Mouse (Mus musculus) B cell, adult 2 months (primary cell): ENCODE measurements around the gene Atox1.
A peak's percentile ranks its signal among the peaks of the same experiment; 100 is the strongest.
"Not testable (repeated sequence)": the region's sequence is repeated elsewhere in the genome, so short reads cannot be mapped to it uniquely, and the experiment has no call there.

ENCODE experiments used
- DNase-seq, 2 experiments: peaks; one replicate each; pipeline ENCODE4 v3.0.0; 2022

Atox1 gene

DNA sequence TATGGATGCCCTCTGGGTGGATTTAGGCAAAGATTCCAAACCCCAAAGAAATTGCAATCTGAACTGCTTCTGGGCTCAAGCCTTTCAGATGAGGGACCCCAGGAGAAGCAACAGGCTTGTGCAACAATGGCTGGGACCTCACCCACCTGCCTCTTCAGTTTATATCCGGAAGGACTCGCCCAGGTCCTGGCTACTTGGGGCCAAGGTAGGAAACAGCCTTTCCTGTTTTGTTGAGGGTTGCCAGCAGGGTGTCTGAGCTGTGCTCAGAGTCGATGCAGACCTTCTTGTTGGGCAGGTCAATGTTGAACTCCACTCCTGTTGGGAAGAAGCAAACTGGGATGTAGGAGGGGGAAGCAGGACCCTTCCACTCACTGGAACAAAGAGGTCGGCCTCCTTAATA, 10.7 kb downstream of the Atox1 start:
- no peak for DNase-seq

DNA sequence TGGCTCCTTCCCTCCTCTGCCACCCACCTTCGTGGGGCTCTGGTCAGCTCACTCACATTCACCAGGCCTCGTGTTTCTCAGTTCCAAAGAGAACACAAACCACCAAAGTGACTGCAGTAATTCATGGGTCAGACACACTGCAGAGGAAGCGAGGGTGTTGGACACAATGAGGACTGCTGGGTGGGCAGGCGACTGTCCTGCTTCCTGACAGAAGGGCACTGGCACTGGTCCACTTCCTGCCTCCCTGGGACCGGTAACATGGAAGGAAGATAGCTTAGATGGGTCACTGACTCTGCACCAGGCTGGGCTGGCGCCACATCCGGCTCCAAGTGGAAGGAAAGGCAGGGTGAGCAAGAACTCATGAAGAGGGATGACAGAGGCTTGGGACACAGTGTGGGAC, 11.5 kb downstream of the Atox1 start:
- DNase-seq: no peak

DNA sequence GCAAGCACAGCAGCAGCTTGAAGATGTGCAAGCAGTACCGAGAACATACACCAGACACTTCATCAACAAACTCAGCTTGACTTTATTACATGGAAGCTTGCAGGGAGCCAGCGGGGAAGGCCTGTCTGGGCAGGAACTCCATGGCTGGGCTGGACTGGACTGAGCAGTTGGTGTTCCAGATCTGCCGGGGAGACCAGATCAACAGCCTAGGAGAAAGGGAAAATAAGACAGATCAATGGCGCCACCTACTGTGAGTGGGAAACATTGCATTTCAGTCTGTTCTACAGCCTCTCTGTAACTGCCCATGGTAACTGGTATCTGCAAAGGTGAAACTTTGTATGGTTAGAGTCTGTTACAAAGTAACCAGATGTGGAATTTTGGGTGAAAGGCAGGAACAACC, 14.5 kb downstream of the Atox1 start:
- DNase-seq: peak; percentile 70 to 71

DNA sequence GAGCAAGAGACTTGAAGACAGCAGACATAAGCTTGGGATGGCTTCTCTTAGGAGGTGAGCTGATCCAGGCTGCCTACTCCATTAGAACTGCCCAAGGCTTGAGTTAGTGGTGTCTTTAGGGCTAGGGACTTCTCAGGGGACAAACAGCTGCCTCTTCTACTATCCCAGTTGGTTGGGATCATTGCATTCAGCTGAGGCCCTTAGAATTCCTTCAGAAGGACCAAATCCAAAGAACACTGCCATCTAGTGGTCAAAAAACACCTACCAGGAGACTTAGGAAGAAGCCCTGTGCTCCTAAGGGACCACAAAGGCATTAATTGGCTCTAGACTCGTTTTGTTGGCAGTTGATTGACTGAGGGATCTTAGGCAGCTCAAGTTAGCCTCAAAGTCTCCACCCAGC, 16.3 kb downstream of the Atox1 start:
- peak; percentile 24 to 25 for DNase-seq

DNA sequence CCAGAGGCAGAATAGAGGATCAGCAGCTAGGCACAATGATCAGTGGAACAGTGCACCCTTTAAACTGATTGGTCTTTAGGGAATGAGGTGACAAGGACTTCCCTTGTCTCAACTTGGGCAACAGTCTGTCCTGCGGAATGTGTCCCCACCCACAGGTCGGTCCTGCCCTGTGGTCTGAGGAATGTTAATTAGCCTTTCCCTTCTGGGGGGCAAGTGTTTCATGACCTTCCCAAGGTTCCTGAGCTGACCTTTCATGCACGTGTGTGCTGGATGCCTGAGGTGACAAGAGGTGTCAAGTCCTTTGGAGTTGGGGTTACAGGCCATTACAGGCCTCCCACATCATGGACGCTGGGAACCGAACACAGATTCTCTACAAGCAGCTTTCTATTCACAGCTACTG, 21.3 kb downstream of the Atox1 start:
- DNase-seq: no peak

DNA sequence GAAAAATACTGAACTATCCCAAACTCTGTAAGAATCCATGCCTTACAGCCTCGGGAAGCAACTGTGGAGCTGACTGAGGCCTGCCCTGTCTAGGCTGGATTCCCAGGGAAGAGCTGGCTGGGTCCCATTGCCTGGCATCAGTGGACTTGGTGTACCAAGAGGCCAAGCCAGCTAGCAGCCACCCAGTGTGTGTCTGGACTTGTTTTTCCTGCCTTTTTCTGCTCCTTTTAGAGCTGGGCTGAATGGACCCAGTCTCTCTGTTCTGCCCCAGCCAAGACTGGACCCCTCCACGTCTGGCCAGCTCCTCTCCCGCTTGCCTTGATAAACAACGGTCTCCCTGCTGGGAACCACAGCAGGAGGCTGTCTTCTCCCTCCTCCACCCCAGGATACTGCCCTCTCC, 23.0 kb downstream of the Atox1 start:
- no peak for DNase-seq

DNA sequence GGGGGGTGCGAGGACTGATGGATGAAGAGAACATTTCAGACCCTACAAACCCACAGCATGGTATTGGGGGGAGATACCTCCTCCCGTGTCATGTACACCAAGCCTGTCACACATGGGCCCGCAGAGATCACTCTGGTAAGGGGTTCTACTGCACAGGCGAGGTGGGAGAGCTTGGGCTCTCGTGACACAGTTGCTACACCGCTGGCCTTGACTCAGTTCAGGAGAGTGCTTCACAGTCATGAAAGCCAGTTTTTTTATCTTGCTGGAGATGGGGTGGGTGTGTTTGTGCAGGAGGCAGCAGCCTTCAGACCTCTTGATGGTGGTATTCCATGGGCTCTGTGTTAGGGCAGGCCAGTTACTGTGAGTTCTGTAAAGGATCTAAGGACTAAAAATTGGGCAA, 24.9 kb downstream of the Atox1 start:
- DNase-seq: no peak

DNA sequence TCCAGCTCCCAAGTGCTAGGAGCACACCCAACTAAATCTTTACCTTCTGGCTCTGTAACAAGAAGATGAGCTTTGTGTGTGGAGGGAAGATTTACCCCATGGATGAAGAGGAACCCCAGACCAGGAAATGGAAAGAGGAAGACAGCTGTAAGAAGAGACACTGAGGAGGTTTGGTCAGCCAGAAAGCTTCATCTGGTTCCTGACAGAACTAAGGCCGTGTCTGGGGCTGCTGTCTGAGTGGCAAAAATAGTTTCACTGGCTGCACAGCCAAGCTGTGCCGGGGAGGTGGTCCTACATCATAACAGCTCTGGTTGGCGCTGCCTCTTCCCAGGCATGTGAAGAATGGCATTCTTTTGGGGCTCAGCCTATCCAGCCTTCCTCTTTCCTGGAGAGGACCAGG, 28.1 kb downstream of the Atox1 start:
- DNase-seq: no peak

DNA sequence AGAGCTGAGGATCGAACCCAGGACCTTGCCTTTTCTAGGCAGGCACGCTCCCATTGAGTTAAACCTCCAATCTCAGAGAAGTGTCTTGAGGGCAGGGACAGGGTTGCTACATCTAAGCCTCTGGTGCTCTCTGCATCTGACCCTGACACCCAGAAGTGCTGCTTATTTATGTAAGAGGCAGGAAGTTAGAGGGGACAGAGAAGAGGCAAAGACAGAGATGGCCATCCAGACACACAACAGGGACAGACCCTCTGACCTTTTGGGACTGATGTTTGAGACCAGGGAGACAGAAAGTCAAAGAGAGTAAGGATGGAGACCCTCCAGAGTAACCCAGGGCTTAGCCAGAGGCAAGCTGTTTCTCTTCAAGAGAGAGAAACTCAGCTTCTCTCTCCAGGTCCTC, 31.1 kb downstream of the Atox1 start:
- DNase-seq: no peak

DNA sequence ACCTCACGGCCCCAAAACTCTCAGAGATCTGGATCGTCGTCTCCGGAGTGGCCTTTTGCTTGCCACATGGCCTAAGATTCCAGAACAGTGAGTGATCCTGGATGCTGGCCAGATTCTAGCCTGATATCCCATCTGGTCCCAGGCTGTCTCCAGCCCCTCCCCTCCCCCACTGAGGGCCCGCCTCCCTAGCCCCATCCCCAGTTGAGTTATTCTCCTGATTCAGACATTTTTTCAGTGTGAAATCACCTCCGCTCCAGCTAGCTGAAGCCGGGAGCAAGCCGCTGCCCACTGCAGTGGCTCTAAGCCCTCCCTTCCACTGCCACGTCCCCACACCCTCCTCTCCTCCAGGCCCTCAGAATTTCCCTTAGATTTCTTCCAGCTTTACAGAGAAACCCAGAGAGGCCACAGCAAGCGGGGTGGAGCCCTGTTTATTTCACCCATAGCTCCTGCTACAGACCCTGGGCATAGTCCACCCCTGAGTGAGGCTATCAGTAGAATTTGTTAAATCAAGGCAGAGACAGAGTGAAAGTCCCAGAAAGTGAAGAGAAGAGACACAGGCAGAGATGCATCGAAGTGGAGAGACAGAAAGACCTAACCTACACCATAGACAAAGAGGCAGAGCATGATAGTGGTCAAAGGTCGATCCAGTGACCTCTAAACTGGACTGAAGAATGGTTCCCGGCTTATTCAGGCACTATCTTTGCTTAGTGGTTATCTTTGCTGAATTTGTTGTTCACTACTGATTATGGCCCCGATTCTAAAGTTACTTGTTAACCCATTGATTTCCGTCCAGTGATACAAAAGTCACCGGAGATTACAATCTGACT, 32.6 kb downstream of the Atox1 start:
- no peak for DNase-seq

DNA sequence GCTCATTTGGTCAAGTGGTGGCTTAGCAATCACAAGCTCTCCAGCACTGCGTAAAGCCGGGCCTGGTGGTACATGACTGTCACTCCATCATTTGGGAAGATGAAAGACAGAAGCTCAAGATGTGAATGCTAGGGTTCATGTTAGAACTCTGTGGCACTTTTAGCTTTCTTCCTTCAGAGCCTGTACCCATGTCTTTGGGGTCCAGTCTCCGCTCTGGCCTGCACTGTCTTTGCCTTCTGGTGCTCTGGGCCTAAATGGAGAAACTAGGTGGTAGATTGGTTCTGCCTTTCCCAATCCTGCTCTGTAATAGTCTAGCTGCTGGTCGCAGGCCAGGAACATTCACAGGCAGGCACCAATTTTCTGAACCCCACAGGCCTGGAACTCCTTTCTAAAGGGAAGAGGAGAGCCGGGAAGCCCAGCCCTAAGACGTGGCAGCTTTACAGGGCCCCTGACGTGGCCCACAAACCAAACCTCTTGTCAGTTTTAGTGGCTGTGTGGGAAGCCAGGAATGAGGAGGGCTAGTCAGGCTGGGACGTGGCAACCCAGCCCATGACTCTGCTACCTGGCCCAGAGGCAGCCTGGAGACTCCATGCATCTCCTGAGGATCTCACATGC, 36.2 kb downstream of the Atox1 start:
- no peak for DNase-seq

DNA sequence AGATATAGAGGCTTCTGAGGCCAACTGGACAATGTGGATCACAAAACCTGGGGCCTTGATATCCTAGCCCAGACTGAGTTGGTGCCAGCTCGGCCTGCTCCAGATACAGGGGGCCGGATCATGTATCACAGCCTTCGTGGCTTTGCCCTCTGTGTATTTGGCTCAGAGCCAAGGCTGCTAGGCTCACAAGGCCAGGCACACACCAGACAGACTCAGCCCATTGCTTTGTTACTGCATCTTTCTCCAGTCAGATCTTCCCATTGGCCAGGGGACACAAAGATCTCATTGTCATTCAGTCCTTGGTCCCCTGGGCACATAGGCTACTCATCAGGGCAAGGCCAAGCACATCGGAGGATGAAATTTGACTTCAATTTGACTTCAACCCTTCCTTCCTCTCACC, 37.3 kb downstream of the Atox1 start:
- DNase-seq: no peak

DNA sequence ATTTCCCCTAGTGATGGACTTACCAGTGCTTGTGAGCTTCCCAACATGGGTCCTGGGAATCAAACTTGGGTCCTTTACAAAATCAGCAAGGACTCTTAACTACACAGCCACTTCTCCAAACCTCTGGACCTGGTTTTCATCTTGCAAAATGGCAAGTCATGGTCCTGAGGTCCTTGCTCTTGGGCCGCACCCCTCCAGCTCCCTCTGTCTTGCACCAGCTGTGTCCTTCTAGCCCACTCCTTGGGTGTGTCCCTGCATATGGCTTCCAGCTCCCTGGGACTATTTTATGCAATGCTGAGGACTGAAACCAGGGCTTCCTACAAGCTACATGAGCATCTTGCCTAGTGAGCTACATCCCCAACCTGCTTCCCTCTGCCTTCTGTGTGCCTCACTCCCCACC, 38.1 kb downstream of the Atox1 start, which contains the start of gene Sparc:
Gene Sparc (minus strand): TSS at position 206 of the 400 bp plus-strand sequence.
- DNase-seq: no peak

DNA sequence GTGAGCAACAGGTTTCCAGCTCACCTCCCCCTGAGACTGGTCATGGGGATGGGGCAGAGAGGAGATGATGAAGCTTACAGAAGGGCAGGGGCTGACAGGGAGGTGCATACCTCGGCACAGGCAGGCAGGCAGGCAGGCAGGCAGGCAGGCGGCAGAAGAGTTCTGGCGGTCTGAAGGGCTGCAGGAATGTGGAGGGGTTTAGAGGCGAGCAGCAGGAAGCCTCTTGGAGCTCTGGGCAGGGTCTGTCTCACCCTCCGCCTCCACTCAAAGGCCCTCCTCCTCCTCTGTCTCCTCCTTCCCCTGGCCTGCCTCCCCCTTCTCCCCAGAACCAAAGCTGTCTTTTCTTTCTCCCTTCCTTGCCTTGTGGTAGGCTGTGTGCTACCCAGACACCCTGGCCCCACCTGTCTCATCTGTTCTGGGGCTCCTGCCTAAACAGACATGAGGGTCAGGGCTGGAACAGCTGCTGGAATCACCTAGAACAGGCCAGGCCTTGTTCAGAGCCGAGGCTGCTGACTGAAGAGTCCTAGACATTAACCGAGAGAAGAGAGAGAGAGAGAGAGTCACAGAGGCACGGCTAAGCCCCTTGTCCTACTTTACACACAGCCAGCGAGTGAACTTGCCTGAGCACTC, 41.2 kb downstream of the Atox1 start:
- DNase-seq: no peak

DNA sequence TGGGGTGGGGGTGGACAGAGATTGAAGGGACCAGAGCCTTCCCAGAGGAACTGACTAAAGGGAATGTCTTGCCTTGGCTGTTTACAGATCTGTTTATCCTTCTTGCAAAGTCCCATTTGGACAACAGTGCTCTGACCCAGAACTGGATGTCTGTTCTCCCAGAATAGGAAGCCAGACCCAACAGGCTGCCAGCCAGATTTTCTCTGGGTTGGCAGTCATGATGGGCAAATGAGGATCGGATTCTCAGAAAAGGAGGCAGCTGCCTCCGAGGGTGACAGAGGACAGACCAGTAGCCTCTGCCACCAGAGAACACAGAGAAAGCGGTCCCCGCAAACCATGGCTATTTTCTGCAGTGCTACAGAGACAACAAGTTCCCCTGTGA, 41.8 kb downstream of the Atox1 start:
- no peak for DNase-seq

DNA sequence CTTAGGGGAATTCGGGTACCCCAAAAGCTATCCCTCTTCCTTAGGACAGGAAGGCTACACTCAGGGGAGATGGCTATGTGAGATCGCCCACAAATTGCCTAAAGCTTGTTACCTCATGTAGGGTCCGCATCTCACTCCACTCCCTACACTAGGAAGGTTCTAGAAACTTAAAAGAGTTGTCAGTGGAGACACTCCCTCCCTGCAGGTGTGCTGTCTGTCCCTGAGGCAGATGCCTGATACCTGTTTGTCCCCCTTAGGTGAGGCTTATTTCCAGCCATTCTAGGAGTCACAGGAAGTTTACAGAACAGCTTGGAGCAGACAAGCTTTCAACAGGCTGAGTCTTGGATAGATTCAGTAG, 42.4 kb downstream of the Atox1 start:
- DNase-seq: no peak

DNA sequence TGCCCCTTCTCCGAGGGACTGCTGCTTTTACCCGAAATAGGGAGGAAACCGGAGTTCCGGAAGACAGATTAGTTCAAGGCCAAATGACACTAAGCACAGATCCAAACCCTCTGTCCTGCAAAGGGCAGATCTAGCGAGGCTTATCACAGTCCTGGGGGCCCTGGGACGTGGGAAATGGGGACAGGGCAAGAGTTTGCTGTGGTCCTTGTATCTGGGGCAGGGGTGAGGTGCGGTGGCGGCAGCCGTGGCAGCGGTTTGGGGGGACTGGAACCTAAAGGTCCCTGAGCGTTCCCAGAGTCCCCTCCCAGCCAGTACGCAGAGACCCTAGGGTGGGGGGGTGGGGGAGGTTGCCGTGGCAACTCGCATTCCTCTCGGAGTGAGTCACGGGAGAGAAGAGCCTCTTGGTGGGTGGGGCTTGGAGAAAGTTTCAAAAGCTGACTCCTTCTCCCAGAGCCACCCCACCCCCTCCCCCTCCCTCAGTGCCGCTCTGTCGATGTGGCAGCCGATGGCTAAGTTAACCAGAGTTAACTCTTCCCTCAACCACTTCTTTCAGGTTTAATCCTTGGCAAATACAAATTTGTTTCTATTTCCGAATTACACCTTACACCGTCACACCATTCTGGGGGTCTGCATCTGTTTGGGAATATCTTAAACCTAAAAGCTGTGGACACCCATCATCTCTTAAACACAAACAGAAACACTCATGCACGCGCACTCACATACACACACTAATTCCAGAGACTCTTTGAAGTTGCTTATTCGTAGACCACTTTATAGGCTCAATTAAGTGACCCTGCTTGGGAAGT, 42.9 kb downstream of the Atox1 start:
- no peak for DNase-seq

DNA sequence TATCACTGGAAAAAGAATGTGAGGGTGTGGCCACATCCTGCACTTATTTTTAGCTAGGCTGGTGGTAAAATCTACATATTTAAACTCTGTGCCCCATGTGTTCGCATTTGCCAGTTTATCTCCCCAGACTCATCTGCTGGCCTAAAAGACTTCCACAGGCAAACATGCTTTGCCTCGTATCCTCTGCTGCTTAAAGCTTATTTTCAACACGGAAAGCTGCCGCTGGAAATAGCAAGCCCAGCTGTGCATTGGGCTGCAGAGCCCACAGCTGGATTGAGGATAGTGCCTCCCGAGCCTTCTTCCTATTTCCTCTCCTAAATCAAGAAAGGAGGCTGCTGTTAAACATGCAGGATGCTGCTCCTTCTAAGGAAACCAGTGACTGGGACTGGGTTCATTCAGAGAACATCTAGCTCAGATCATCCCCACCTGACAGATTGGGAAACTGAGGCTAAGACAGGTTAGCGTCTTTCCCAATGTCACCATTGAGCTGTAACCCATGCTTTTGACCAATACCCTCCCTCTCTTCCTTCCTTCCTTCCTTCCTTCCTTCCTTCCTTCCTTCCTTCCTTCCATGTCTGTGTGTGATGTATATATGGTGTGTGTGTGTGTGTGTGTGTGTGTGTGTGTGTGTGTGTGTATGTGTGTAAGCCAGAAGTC, 44.3 kb downstream of the Atox1 start:
- no peak for DNase-seq

DNA sequence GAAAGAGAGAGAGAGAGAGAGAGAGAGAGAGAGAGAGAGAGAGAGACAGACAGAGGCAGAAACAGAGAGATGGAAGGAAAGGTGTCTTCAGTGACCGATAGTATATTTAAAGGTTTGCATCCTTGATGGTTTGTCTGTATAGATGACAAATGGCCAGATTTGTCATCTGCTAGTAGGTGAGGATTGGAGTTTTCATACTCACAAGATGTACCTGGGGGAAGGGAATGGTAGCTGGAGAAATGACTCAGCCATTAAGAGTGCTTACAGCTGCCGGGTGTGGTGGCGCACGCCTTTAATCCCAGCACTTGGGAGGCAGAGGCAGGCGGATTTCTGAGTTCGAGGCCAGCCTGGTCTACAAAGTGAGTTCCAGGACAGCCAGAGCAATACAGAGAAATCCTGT, 45.3 kb downstream of the Atox1 start:
- not testable (repeated sequence) for DNase-seq

DNA sequence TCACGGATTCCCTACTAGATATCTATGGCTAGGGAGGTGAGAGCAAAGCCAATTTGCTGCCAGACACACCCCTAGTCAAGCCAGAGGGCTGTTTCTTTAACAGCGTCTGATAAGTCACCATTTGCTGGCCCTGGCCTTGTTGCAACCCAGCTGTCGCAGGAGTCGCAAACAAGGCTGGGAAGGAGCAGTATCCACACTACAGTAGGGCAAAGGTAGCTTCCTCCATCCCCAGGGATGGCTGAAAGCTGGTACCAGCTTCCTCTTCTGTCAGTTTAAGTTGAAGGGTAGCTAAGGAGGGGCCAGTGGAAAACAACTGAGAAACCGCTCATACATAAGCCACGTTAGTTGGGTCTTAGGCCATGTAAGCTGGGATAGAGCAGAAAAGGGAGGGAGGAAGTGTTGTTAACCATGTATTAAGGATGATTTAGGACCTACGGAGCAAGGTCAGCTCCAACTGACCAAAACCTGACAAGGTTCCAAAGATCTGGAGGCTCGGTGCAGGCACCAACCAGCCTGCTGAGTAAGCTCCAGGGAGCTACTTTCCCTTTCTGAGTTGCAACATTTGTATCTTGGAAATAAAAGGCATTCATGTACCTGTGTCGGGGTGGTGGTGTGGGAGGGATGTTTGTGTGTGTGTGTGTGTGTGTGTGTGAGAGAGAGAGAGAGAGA, 45.9 kb downstream of the Atox1 start:
- DNase-seq: no peak

DNA sequence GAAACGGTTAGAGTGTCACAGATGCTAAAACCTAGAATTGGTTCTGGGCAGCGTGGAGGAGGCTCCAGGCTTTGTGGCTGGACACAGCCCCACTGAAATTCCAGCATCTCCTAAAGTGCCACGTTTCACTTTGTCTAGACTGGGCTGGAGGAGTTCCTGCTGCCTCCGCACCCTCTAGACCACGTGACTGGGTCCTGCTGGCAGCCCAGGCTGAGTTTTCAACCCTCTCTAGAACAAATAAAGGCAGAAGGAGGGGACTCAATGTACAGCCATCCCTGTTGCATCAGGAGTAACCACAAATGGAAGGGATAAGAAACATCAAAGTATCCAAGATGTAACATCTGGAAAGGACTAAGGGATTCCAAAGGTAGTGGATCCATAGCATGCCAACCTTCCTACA, 46.7 kb downstream of the Atox1 start:
- DNase-seq: no peak

DNA sequence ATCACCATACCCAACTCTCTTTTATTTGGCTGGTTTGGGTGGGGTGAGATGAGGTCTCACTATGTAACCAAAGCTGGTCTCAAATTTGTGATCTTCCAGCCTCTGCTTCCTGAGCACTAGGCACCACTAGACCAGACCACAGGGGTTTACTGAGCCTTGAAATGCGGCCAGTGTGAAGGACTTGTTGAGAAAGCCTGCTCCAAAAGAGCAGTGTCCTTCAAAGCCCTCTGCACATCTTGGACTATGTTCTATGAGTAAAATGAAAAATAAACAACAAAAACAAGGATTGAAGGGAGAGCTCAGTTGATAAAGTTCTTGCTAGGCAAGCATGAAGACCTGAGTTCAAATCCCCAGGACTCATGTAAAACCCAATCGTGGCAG, 47.6 kb downstream of the Atox1 start:
- no peak for DNase-seq
